Mouse (Mus musculus) brain, embryonic 14.5 days (tissue): ENCODE results near the gene Rcn3.

Source experiments
- CTCF ChIP-seq: fragments of 200-500 bp; IDR thresholded peaks from 2 replicates; pipeline ENCODE4 v1.5.1; 2012; ENCODE audit warnings: inconsistent platforms, mild to moderate bottlenecking, moderate library complexity, borderline replicate concordance; ENCODE audit not compliant: insufficient read depth, insufficient read length; ENCODE audit errors: extremely low read depth
- POLR2A ChIP-seq: fragments of 200-500 bp; IDR thresholded peaks from 2 replicates; pipeline ENCODE4 v1.6.1; 2012; ENCODE audit warnings: mild to moderate bottlenecking, inconsistent platforms, borderline replicate concordance; ENCODE audit not compliant: poor library complexity, insufficient read depth, insufficient read length, severe bottlenecking; ENCODE audit errors: extremely low read depth

DNA sequence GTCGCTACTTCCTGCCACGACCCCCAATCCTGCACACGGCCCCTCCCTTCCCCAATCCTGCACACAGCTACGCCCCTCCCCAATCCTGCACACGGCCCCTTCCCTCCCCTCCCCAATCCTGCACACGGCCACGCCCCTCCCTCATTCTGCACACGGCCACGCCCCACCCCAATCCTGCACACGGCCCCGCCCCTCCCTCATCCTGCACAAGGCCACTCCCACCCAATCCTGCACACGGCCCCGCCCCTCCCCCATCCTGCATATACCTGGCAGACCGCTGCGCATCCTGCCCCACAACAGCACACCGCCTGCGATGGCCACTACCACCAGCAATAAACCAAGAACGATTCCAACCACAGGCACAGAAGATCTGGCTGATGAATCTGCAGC is 1.5 kb upstream of the Rcn3 start:
- TF ChIP-seq POLR2A: no peak
- no peak for TF ChIP-seq CTCF
